Mouse (Mus musculus): ENCODE data around the gene Antxr1.
A peak's percentile ranks its signal among the peaks of the same experiment; 100 is the strongest.

Antxr1 gene

GRCm38 (mm10) chr6:87133966-87134546 lies 201.6 kb downstream of the Antxr1 start:
- DNase-seq: no peak

GRCm38 (mm10) chr6:87133520-87133919 lies 202.1 kb downstream of the Antxr1 start:
- DNase-seq: no peak

- DNase-seq: no peak
Observed at GRCm38 (mm10) chr6:87131078-87131477, 204.5 kb downstream of the Antxr1 start.

GRCm38 (mm10) chr6:87130628-87131027 lies 205.0 kb downstream of the Antxr1 start:
- no peak for DNase-seq

- DNase-seq: no peak
Observed at GRCm38 (mm10) chr6:87129861-87130260, 205.8 kb downstream of the Antxr1 start.

GRCm38 (mm10) chr6:87127049-87127753 lies 208.4 kb downstream of the Antxr1 start:
- DNase-seq: no peak

- no peak for DNase-seq
Observed at GRCm38 (mm10) chr6:87123973-87124372, 211.6 kb downstream of the Antxr1 start.

- no peak for DNase-seq
Observed at GRCm38 (mm10) chr6:87123406-87123805, 212.2 kb downstream of the Antxr1 start.

GRCm38 (mm10) chr6:87121961-87122360 lies 213.7 kb downstream of the Antxr1 start:
- DNase-seq: no peak

- DNase-seq: no peak
Observed at GRCm38 (mm10) chr6:87120661-87121060, 215.0 kb downstream of the Antxr1 start.

- no peak for DNase-seq
Observed at GRCm38 (mm10) chr6:87119975-87120374, 215.6 kb downstream of the Antxr1 start.

- DNase-seq: no peak
Observed at GRCm38 (mm10) chr6:87119066-87119837, 216.4 kb downstream of the Antxr1 start.

GRCm38 (mm10) chr6:87116596-87116995 lies 219.0 kb downstream of the Antxr1 start:
- DNase-seq: no peak

- DNase-seq: no peak
Observed at GRCm38 (mm10) chr6:87115981-87116380, 219.6 kb downstream of the Antxr1 start.

GRCm38 (mm10) chr6:87112125-87112524 lies 223.5 kb downstream of the Antxr1 start:
- no peak for DNase-seq

GRCm38 (mm10) chr6:87111493-87111892 lies 224.1 kb downstream of the Antxr1 start:
- no peak for DNase-seq

- no peak for DNase-seq
Observed at GRCm38 (mm10) chr6:87104123-87104796, 231.4 kb downstream of the Antxr1 start, which contains the start of gene D6Ertd527e. TSS of gene D6Ertd527e (plus strand) at chr6:87104746.

- no peak for DNase-seq
Observed at GRCm38 (mm10) chr6:87103314-87103713, 232.3 kb downstream of the Antxr1 start.

GRCm38 (mm10) chr6:87102421-87102911 lies 233.2 kb downstream of the Antxr1 start:
- DNase-seq: no peak

GRCm38 (mm10) chr6:87101955-87102353 lies 233.7 kb downstream of the Antxr1 start:
- no peak for DNase-seq

- peak; percentile 84 for DNase-seq
Observed at GRCm38 (mm10) chr6:87101281-87101954, 234.2 kb downstream of the Antxr1 start.

- DNase-seq: no peak
Observed at GRCm38 (mm10) chr6:87100297-87101020, 235.2 kb downstream of the Antxr1 start.
